Mouse (Mus musculus): ENCODE results near the gene Zdhhc5.

Gene Zdhhc5

DNA sequence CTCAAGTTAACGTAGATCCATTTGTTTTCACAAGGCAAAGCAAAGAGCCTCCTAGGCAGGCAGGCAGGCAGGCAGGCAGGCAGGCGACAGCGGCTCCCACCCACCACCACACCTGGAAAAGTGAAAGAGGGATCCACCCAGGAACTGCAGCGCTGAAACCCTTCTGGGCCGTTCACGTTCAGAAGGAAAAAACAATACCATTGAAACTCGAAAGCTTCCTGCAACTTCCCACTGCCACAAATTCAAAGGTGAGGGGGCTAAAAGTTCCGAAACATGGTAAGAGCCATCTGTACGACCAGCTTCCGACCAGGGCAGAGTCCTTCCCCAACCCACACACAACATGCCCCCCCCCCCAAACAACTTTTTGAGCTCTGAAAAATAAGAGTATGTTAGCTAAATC, 65.3 kb downstream of the Zdhhc5 start:
- in situ Hi-C loops (cut with MboI, MseI), result loop anchor here (25.0 kb wide), 1 partner anchor 1012 kb away; the partner anchor contains the start of gene Zc3h15

DNA sequence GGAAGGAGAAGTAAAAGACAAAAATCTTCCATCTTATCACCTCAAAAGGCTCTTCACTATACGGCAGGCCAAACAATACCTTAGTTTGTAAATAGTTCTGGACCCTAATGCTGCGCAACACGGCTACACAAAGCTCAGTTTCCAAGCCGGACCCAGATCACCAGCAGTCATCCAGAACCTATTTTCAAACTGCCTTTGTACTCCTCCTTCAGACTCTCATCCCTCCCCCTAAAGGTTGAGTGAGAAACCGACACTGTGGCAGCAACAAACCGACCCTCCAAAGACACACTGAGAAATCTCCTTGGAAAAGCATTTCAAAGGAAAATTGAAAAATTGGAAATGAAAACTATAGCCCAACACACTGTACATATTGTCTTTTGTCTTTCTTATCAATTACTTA, 66.6 kb downstream of the Zdhhc5 start:
- in situ Hi-C loops (cut with MboI, MseI), result no loop called here

- in situ Hi-C loops (cut with MboI, MseI), result no loop called here
Measured at GRCm38 (mm10) chr2:84647051-84647568, 67.9 kb downstream of the Zdhhc5 start.

DNA sequence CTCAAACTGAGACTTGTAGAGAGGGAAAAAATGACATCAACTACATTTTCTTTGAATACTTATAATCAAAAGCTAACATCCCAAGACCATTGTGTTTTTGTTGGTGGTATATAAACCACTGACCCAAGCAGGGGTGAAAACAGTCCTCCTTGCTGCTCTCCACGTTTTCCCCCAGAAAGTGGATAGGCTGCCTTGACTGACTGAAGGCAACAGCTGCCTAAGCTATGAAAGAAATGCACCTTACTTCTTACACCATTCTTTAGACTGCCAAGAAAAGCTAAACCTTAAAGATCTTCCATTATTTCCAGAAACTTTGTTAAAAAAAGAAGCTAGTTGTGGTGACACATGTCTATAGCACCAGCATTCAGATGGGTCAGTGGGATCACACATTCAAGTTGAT, 68.8 kb downstream of the Zdhhc5 start:
- in situ Hi-C loops (cut with MboI, MseI), result no loop called here

GRCm38 (mm10) chr2:84640833-84641232, 74.1 kb downstream of the Zdhhc5 start:
- in situ Hi-C loops (cut with MboI, MseI), result no loop called here

- in situ Hi-C loops (cut with MboI, MseI), result no loop called here
Measured at GRCm38 (mm10) chr2:84638428-84639220, 76.4 kb downstream of the Zdhhc5 start.
